Mouse (Mus musculus) gastrocnemius, postnatal 4 days (tissue): ENCODE measurements around the gene Ern1. TPM values are rescaled to one million over a fixed set of nuclear protein-coding genes. Genes with fewer than 3 reads are reported as not detected.

Experiments used
- DNase-seq, 2 experiments: peaks; one replicate each; pipeline ENCODE4 v3.0.0; 2021 to 2022; ENCODE audit warnings: low spot score in 2 of 2, mixed read lengths in 2 of 2
- total RNA-seq, 2 experiments: library from RNA; stranded (reverse); gene quantifications; 2 replicates each; pipeline ENCODE4 v1.2.3; 2021

Ern1 gene
- total RNA-seq, 2 experiments from 2014 or later = 7.1 to 10.3 TPM

DNA sequence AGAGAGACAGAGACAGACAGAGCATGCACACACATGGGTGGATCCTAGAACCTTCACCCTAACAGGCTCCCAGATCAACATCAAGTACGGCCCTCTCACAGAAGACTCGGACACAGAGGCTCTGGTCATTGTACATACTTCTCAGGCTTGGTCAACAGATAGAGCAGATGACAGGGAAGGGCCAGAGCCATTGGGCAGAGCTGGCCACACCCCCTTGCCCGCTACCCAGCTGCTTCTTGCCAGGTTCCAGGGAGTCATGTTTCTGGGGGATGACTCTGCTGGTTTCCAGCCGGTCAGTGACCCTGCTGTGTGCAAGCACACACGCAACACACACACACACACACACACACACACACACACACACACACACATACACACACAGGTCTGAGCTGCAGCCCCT is 136.8 kb downstream of the Ern1 start:
- DNase-seq = no peak

DNA sequence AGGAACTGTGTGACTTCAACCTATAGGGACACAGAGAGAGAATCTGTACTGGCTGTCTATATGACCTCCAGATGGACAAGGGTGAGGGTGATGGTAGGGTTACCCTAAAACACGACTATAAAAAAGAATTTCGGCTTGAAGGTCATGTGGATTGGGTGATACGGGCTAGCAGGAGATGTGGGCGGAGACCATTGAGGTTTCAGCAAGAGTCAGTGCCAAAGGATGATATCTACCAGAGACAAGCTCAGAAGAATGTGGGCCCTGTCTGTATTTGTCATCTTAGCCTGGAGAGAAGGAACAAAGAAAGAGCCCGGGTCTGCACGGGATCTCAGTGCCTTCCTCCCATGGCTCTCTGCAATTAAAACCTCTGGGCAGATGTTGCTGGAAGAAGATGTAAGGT is 137.9 kb downstream of the Ern1 start:
- no peak for DNase-seq

GRCm38 (mm10) chr11:106344910-106345309 is 142.7 kb downstream of the Ern1 start:
- no peak for DNase-seq

Other genes starting within 250 kb of the Ern1 start
- gene Ftsj3, start 231.8 kb downstream of the Ern1 start, total RNA-seq = 10 to 100 TPM; 32.6 to 34.6 TPM
- 100 to 1,000 TPM; 123 to 146 TPM for gene Psmc5, start 231.7 kb downstream of the Ern1 start, total RNA-seq
- gene Smarcd2, start 214.9 kb downstream of the Ern1 start, total RNA-seq = 10 to 100 TPM; 36.6 to 38.1 TPM
- gene Tcam1, start 211.2 kb downstream of the Ern1 start, total RNA-seq = under 1 TPM; 0.12 to 0.29 TPM
- gene Gh, start 186.0 kb downstream of the Ern1 start, total RNA-seq = not detected
- gene Cd79b, start 173.1 kb downstream of the Ern1 start, total RNA-seq = 1 to 10 TPM; 1.3 to 1.5 TPM
- gene Scn4a, start 134.6 kb downstream of the Ern1 start, total RNA-seq = 10 to 100 TPM; 81.7 to 86.7 TPM
- 10 to 100 TPM; 13.6 to 18.1 TPM for gene Prr29, start 122.4 kb downstream of the Ern1 start, total RNA-seq
- 10 to 100 TPM; 18.7 to 19.9 TPM for gene Icam2, start 99.8 kb downstream of the Ern1 start, total RNA-seq
- 10 to 100 TPM; 20.1 to 21.7 TPM for gene Tex2, start 125.6 kb upstream of the Ern1 start, total RNA-seq